Mouse (Mus musculus): ENCODE measurements around the gene Adcy4.

DNA sequence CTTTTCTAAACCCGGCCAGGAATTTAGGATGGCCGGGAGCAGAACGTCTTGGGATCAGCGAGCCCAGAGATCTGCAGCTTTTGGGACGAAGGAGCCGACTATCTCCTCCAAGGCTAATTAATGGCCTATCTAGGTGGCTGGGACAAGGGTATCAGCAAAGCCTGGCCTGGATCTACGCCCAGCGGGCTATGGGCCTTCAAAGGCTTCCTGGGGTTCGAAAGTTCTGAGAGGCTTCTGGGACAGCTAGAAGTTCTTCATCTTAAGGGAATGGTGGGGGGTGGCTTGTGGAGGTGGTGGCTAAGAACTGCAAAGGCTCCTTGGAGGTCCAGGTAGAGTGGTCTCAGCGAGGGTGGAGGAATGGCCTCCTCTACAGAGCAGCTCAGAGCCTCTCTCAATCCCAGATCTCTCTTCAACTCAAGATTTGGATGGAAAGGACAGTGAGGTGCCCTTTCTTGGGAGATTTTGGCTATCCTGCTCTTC lies 40.1 kb upstream of the Adcy4 start:
- TF ChIP-seq CTCF (IDR thresholded peaks at IDR 0.05; ENCODE audit: low read depth, low read length) = no peak
- TF ChIP-seq POLR2A (IDR thresholded peaks at IDR 0.05; ENCODE audit: extremely low read depth, insufficient read depth, low read length) = no peak

Measured in liver, adult 2 months (tissue).